Mouse (Mus musculus): Measurements from ENCODE around the gene Btrc. TPM values are rescaled to one million over a fixed set of nuclear protein-coding genes. Genes with fewer than 3 reads are reported as not detected.

Btrc gene
- 22.1 TPM for polyA plus RNA-seq (2014; fragmentation: Illumina TruSeq; extraction: RNeasy Lipid Tissue Mini Kit (QIAGEN cat#74804); ENCODE audit: low read depth, low replicate concordance)

GRCm38 (mm10) chr19:45363384-45363926, at the start of gene Btrc:
Btrc (plus strand) TSS chr19:45363734.

GRCm38 (mm10) chr19:45560153-45560890, 196.8 kb downstream of the Btrc start, which contains the start of the genes Poll and Gm17018:
Poll (minus strand) TSS chr19:45560531.
Gm17018 (plus strand) TSS chr19:45560615.

Other genes starting within 250 kb of the Btrc start
- not detected for gene Tlx1, start 213.1 kb upstream of the Btrc start, polyA plus RNA-seq (2014; fragmentation: Illumina TruSeq; extraction: RNeasy Lipid Tissue Mini Kit (QIAGEN cat#74804); ENCODE audit: low read depth, low replicate concordance)
- not detected for gene Lbx1, start 127.9 kb upstream of the Btrc start, polyA plus RNA-seq (2014; fragmentation: Illumina TruSeq; extraction: RNeasy Lipid Tissue Mini Kit (QIAGEN cat#74804); ENCODE audit: low read depth, low replicate concordance)
- gene Poll, start 196.8 kb downstream of the Btrc start, polyA plus RNA-seq (2014; fragmentation: Illumina TruSeq; extraction: RNeasy Lipid Tissue Mini Kit (QIAGEN cat#74804); ENCODE audit: low read depth, low replicate concordance) = not detected
- 6.3 TPM for gene Gm17018, start 196.9 kb downstream of the Btrc start, polyA plus RNA-seq (2014; fragmentation: Illumina TruSeq; extraction: RNeasy Lipid Tissue Mini Kit (QIAGEN cat#74804); ENCODE audit: low read depth, low replicate concordance)